Mouse (Mus musculus) frontal cortex, postnatal 25 days (tissue): ENCODE data around the gene Elac2.

ENCODE experiments used
- DNase-seq, 2 experiments: peaks; one replicate each; pipeline ENCODE4 v3.0.0; 2022; ENCODE audit warnings: low spot score in 2 of 2

Elac2 gene

DNA sequence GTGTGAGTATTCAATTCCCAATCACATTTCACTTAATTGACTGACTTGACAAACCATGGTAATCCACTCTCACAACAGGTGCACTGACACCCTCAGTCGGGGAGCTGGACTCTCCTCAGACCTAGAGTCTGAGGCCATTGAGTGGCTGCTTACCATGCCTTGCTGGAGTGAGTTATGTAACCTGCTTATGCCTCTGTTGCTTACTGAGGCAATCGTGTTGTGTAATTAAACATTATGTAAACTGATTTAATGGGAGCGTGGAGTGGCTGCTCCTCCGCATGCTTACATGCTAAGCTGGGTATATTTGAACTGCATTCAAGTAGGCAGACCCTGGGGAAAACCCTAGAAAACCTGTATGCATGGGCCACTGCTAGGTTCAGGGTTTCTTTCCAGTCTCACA, 41.9 kb downstream of the Elac2 start:
- no peak for DNase-seq

DNA sequence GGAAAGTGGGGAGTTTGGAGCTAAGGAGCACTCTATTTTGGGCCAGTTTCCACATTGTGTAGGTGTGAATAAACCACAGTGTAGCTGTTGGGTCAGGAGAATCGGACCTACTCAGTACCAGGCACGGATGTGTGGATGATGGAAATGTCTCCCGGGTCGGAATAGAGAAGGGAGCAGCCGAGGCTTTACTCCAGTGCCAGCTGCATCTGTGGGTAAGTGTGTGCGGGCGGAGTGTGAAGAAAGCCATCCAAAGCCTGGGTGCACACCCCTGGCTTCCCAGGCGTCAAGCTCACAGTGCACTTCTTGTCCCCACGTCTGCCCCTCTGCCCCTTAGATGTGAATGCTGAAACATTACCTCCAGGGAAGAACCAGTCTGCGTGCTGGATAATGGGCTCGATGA, 43.9 kb downstream of the Elac2 start:
- no peak for DNase-seq

DNA sequence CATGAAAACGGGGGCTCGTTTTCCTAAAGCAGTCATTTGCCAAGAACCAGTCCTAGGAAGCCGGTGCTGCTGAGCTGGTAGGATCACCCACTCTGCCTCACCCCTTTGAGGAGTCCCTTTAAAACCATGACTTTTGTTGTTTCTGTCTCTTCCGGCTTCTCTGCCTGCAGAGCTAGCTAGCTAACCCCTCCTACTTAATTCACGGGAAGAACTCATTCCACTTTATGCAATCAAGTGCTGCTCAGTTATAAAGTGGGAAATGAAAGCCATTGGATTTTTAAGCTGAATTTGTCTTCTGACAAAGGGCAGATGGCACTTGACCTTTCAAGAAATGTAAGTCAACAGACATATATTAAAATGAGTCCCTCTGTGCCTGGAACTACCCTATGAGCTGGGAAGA, 49.2 kb downstream of the Elac2 start:
- DNase-seq, result no peak

DNA sequence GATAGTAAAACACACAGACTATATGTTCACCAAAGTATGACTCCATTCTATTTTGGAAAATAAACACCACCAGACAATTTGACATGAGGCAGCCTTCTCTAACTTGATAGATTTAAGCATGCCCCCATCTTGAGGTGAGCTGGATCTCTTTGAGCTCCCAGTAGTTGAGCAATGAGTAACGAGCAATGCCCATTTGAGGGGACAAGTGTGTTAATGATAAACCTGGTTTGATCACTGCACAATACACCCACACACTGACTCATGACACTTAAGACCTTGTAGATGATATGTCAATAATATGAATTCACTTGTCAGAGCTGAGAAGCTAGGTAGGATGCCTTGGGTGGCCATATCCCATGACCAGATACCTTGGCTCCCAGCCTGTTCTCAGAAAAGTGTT, 51.4 kb downstream of the Elac2 start:
- no peak for DNase-seq

DNA sequence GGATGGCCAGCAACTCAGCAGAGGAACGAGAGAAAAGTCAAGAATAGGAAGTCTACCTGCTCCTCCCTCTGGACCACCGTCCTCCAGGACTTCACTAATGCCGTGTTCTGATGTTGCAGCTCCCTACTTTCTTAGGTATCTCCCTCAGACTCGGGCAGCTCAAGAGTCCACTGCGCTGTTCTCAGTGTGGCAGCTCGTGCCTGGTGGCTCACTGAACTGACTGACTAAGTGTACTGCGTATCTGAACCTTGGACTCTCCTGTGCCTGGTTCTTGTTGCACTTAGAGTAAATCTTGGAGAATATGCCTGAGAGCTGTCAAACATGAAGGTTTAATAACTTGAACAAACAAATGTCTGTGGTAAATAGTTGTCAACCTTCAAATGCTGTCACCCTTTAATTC, 53.4 kb downstream of the Elac2 start:
- DNase-seq, result no peak

DNA sequence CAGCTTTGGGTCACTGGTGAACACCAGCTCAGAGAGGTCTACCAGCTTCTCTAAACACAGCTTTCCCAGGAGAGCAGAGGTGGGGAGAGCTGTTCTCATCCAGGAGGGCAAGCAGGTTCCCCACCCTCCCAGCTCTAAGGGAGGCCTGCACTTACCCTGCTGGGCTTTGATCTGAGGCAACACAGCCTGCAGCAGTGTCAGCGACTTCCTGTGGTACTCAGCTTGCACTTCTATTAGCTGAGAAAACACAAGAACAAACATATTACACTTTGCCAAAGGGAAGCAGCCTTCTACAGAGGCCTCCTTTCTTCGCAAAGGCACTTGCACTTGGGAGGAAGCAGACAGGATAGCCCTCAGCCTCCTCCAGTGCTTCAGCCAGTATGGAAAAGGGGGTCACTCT, 60.2 kb downstream of the Elac2 start:
- no peak for DNase-seq

DNA sequence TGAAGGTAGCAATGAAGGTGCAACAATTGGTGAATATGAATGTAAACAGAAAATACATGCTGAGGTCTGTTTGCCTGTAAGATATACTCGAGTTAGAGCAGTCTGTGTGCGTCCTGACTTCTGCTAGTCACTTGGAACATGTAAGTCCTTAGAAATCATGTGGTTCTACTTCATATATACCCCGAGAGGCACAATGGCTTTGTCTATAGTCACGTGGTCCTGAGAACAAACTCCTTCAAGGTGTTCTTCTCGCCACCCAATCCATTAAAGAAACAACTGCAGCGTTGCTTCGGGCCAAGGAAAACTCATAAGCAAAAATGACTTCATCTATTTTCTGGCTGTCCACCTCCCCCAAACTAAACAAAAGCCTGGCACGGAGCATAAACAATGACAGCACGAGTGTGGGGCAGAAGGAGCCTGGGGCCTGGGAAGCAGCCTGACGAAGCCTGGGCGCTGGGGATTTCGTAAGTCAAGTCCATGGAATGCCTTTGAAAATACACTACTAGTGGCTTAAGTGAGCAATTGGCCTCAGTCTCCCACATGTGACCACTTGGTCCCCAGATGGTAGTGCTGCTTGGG, 60.8 kb downstream of the Elac2 start:
- no peak for DNase-seq

DNA sequence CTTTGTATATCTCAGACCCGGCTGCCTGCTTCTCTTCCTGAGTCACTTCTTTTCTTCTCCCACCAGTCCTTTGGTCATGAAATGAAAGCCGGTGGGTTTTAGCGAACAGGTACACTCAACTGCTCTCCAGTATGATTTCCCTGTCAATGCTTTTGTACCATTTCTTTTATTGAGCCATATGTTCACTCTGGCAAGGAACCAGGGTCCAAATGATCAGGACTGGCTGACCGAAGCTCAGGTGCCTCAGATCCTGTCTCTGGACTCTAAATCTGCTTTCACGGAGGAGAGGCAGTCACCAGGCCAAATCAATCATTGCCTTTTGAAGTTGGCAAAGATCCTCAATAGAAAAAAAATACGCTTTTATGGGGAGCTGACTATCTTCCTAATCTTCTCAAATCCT, 61.7 kb downstream of the Elac2 start:
- no peak for DNase-seq

DNA sequence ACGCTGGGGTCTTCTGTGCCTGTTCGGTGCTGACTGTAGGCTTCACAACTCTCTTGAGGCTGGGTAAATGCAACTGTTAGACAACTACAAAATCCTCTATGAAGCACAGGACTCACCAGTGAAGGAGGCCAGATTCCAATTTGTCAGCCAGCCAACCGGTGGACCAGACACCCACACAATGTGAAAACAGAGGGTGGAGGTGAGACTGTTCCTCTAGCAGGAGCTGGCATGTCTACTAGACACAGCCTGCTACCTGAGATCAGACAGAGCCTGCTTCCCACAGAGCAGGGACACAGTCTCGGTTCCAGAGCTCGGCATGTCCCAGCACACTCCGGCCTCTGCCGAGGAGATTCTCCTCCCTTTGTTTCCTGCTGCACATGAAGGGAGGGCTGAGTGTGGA, 70.3 kb downstream of the Elac2 start:
- DNase-seq, result no peak

DNA sequence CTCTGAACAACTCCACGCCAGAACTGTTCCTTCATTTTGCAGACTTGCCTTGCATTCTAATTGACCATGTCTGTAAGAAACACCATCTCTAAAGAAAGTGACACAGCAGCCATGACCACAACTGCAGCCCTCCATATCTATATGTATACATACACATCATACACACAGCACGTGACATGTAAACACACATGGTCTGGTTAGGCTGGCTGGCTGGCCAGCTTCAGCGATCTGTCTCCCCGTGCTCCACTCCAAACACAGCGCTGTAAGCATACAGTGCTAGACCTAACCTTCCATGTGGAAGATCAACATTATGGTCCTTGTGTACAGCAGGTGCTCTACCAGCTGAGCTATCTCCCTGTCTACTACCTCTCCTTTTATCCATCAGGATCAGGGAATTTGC, 72.0 kb downstream of the Elac2 start:
- no peak for DNase-seq
